In the genomic region with DNA sequence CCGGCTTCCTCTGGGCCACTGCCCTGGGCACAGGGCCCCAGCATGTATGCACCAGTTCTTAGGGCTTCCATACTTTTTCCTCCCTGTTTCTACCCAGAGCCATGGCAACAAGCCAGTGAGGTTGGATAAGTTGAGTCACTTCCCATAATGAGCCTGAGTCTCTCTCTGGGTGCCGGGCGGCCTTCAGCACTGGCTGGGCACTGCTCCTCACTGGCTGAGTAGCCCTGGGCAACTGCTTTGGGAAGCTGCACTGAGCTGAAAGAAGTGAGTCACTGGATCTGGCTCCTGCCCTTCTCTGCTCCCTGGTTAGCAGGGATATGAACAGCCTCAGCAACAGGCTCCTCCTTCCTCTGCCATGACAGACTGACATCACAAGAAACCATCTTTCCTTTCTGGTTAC, we compare ENCODE assay signal across 8 mouse cellular contexts. TPM values are rescaled to one million over a fixed set of nuclear protein-coding genes. Genes with fewer than 3 reads are reported as not detected.
DNase-seq lines count a peak whose midpoint lies in the region; ATAC-seq and TF ChIP-seq lines count a peak whose summit lies in the region.

No protein-coding gene starts in this region.

- whole genome bisulfite sequencing in liver, embryonic 14.5 days (ENCODE audit: insufficient replicate concordance) = 87% methylated on average over 3 of the region's 3 CpGs

- peaks cover 48 to 68% of the 10 kb centered on the region in 2 experiments for H3K4me1 ChIP-seq in liver, embryonic 14.5 days (replicated peaks; ENCODE audit: control insufficient read depth in 2 of 2, insufficient read depth in 2 of 2, low read length in 1 of 2)

- H3K27ac ChIP-seq in liver, embryonic 14.5 days = peak overlapping the region; percentile 92

- H3K9me3 ChIP-seq in liver, embryonic 14.5 days (ENCODE audit: control insufficient read depth, low read length) = no peaks in the 10 kb centered on the region

- intact Hi-C loops in gastrocnemius, postnatal 14 days (cut with DNase I; ENCODE audit: low total_unique reads) = no loop called here

- no peak for TF ChIP-seq CTCF in liver, embryonic 14.5 days (IDR thresholded peaks at IDR 0.05; ENCODE audit: low read depth)

- peak overlapping the region; percentile 94 for H3K9ac ChIP-seq in liver, embryonic 14.5 days (replicated peaks)

- DNase-seq in layer of hippocampus, postnatal 10 days (ENCODE audit: low spot score in 2 of 2) = peak; percentile 36 to 48
- DNase-seq in layer of hippocampus, adult 8-10 months (ENCODE audit: low spot score in 2 of 2) = no peak
- DNase-seq in adrenal gland, postnatal 10 days = peak; percentile 74
- DNase-seq in gastrocnemius, postnatal 14 days = peak; percentile 66
- DNase-seq in liver, embryonic 14.5 days (ENCODE audit: low read depth in 3 of 3, low spot score in 3 of 3) = no peak
- DNase-seq in thymus, postnatal 25 days = no peak
- DNase-seq in spleen, postnatal 36 days (ENCODE audit: low spot score in 2 of 2) = no peak
- no peak for DNase-seq in yolk sac, embryonic 10.5 days (ENCODE audit: low spot score)

- no peaks in the 10 kb centered on the region for H3K27me3 ChIP-seq in liver, embryonic 14.5 days (ENCODE audit: control insufficient read depth, insufficient read depth, low read length)

- H3K36me3 ChIP-seq in liver, embryonic 14.5 days (replicated peaks; ENCODE audit: control insufficient read depth, insufficient read depth, low read depth) = peaks cover 47% of the 10 kb centered on the region

- H3K4me3 ChIP-seq in liver, embryonic 14.5 days (ENCODE audit: insufficient read depth in 1 of 2, low read depth in 2 of 2, low read length in 2 of 2) = peak overlapping the region; percentile 3 to 98; a peak in 2 of 4 replicates

- no peak for ATAC-seq in liver, embryonic 14.5 days (ENCODE audit: insufficient read depth)

- no peak for TF ChIP-seq EP300 in liver, embryonic 14.5 days (IDR thresholded peaks at IDR 0.05; ENCODE audit: low read depth)

- peak overlapping the region; percentile 93 for H3K4me2 ChIP-seq in liver, embryonic 14.5 days (ENCODE audit: low read depth)

RNA-seq across cellular contexts. Expression of a gene that starts 5.8 kb away (rescaled TPM):
- 100 to 1,000 TPM; 106 to 114 TPM for total RNA-seq in layer of hippocampus, postnatal 10 days (2021)
- total RNA-seq in layer of hippocampus, adult 8-10 months (2022) = 10 to 100 TPM; 70.0 to 98.9 (median 81.6) TPM
- 100 to 1,000 TPM; 176 to 199 TPM for total RNA-seq in adrenal gland, postnatal 10 days (2021)
- 10 to 100 TPM; 69.1 to 74.4 TPM for total RNA-seq in gastrocnemius, postnatal 14 days (2021)
- 88.8 and 94.0 TPM in 2 replicates for polyA plus RNA-seq in liver, embryonic 14.5 days (2012; rRNA removed)
- polyA plus RNA-seq in liver, embryonic 14.5 days (2014; fragmentation: Nextera tagmentation; extraction: Ambion mirVana) = 103 and 109 TPM in 2 replicates

RNA-seq across cellular contexts. Expression of a gene that starts 17.5 kb away (rescaled TPM):
- total RNA-seq in layer of hippocampus, postnatal 10 days (2021) = 10 to 100 TPM; 82.6 to 83.2 TPM
- 10 to 100 TPM; 84.5 to 94.7 (median 92.1) TPM for total RNA-seq in layer of hippocampus, adult 8-10 months (2022)
- 10 to 100 TPM; 85.1 to 90.9 TPM for total RNA-seq in adrenal gland, postnatal 10 days (2021)
- total RNA-seq in gastrocnemius, postnatal 14 days (2021) = 10 to 100 TPM; 25.8 to 26.5 TPM
- 22.8 and 25.1 TPM in 2 replicates for polyA plus RNA-seq in liver, embryonic 14.5 days (2012; rRNA removed)
- 49.4 and 58.5 TPM in 2 replicates for polyA plus RNA-seq in liver, embryonic 14.5 days (2014; fragmentation: Nextera tagmentation; extraction: Ambion mirVana)

RNA-seq across cellular contexts. Expression of a gene that starts 44.0 kb away (rescaled TPM):
- 100 to 1,000 TPM; 123 to 128 TPM for total RNA-seq in layer of hippocampus, postnatal 10 days (2021)
- total RNA-seq in layer of hippocampus, adult 8-10 months (2022) = 100 to 1,000 TPM; 126 to 141 (median 133) TPM
- 10 to 100 TPM; 75.1 to 75.6 TPM for total RNA-seq in adrenal gland, postnatal 10 days (2021)
- total RNA-seq in gastrocnemius, postnatal 14 days (2021) = 10 to 100 TPM; 40.2 to 41.2 TPM
- 16.0 and 23.9 TPM in 2 replicates for polyA plus RNA-seq in liver, embryonic 14.5 days (2012; rRNA removed)
- 21.2 and 22.3 TPM in 2 replicates for polyA plus RNA-seq in liver, embryonic 14.5 days (2014; fragmentation: Nextera tagmentation; extraction: Ambion mirVana)

Comparison
In these comparisons a context has a peak if more than half of its experiments do, and no peak if none do; other contexts are left out.
1. DNase-seq: peak in layer of hippocampus, postnatal 10 days (2 of 2), adrenal gland, postnatal 10 days (single experiment) and gastrocnemius, postnatal 14 days (single experiment); none in layer of hippocampus, adult 8-10 months (0 of 2), liver, embryonic 14.5 days (0 of 3), thymus, postnatal 25 days (single experiment), spleen, postnatal 36 days (0 of 2) and yolk sac, embryonic 10.5 days (single experiment).